Mouse (Mus musculus) kidney, postnatal 0 days (tissue): ENCODE measurements around the gene Xylb. TPM values are rescaled to one million over a fixed set of nuclear protein-coding genes. Genes with fewer than 3 reads are reported as not detected.

Experiments
- ATAC-seq: fragments of 200-750 bp; cut with Nextera tagmentation; replicated peaks from 2 replicates; pipeline ENCODE4 v1.8.0; 2017; ENCODE audit warnings: low read depth, moderate number of reproducible peaks, moderate TSS enrichment, moderate library complexity; ENCODE audit not compliant: low FRiP score
- DNase-seq: peaks from one replicate; pipeline ENCODE4 v3.0.0-alpha.2; 2016; ENCODE audit warnings: low spot score
- H3K27ac ChIP-seq: fragments of 300-500 bp; sonication (generic); 2 replicates; pipeline ENCODE4 v1.5.1; 2014; ENCODE audit warnings: mild to moderate bottlenecking
- H3K27me3 ChIP-seq: fragments of 300-500 bp; sonication (generic); 2 replicates; pipeline ENCODE4 v1.6.1; 2014; ENCODE audit warnings: low read length, mixed read lengths; ENCODE audit not compliant: insufficient read depth
- H3K36me3 ChIP-seq: fragments of 300-500 bp; sonication (generic); 2 replicates; pipeline ENCODE4 v1.6.1; 2014; ENCODE audit warnings: low read length, mixed read lengths; ENCODE audit not compliant: insufficient read depth
- H3K4me1 ChIP-seq: fragments of 300-500 bp; sonication (generic); replicated peaks from 2 replicates; pipeline ENCODE4 v1.6.1; 2014; ENCODE audit warnings: antibody characterized with exemption, low read length, mixed read lengths; ENCODE audit not compliant: insufficient read depth
- H3K4me2 ChIP-seq: fragments of 300-500 bp; sonication (generic); 2 replicates; pipeline ENCODE4 v1.6.1; 2014; ENCODE audit warnings: mild to moderate bottlenecking, low read length, moderate library complexity, mixed read lengths
- H3K4me3 ChIP-seq: fragments of 300-500 bp; sonication (generic); replicated peaks from 2 replicates; pipeline ENCODE4 v1.5.1; 2014; ENCODE audit warnings: low read depth, low read length
- H3K9ac ChIP-seq: fragments of 300-500 bp; sonication (generic); 2 replicates; pipeline ENCODE4 v1.6.1; 2014; ENCODE audit warnings: low read depth, low read length
- H3K9me3 ChIP-seq: fragments of 300-500 bp; sonication (generic); replicated peaks from 2 replicates; pipeline ENCODE4 v1.6.1; 2016; ENCODE audit warnings: low read length, inconsistent platforms, mixed read lengths
- CTCF ChIP-seq: IDR thresholded peaks from 2 replicates; pipeline ENCODE4 v1.5.1; 2016; ENCODE audit warnings: antibody characterized with exemption, low read depth, mild to moderate bottlenecking, moderate library complexity
- WGBS: fragments of 180-500 bp; shearing (Covaris S2); extraction: QIAGEN DNeasy Blood & Tissue Kit; methylation state at CpG from one replicate; pipeline ENCODE4 v1.1.7; 2014; 5-methylcytosine and 5-hydroxymethylcytosine counted together
- polyA plus RNA-seq: library from polyadenylated mRNA; unstranded; fragments of >200 nt; fragmentation: Nextera tagmentation; extraction: Ambion mirVana; gene quantifications from 2 replicates; pipeline ENCODE4 v1.2.1, GENCODE M21; 2015

Gene Xylb
- polyA plus RNA-seq, 1 experiment from 2014 or later: 43.8 TPM

DNA sequence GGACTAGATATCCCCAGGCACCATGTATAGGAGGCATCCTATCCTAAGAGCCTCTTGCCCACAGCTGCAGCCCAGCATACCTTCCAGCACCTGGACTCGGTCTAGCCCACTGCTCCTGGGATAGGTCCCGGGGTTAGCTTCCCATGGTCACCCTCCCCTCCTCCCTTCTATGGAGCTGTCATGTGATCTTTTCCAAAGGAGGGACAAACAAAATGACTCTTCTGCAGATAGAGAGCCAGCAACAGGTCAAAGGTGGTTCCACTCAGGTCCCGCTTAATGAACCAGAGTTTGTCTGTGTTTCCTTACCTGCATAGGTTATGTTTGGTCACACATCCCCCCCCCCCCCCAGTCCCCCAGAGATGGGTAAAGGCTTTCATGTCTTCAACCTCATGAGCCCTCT is 6.7 kb upstream of the Xylb start:
- DNase-seq (no peak), ATAC-seq (no peak)
- H3K27me3 ChIP-seq: no peaks in the 10 kb centered on the region
- no peak overlapping the region for H3K27ac ChIP-seq
- H3K9me3 ChIP-seq: no peaks in the 10 kb centered on the region
- H3K4me2 ChIP-seq: no peak overlapping the region
- TF ChIP-seq CTCF: no peak
- H3K9ac ChIP-seq: no peak overlapping the region
- H3K4me1 ChIP-seq: no peaks in the 10 kb centered on the region
- peaks cover 17% of the 10 kb centered on the region for H3K36me3 ChIP-seq
- H3K4me3 ChIP-seq: no peak overlapping the region
- 58% methylated on average over 3 of the region's 3 CpGs for WGBS

DNA sequence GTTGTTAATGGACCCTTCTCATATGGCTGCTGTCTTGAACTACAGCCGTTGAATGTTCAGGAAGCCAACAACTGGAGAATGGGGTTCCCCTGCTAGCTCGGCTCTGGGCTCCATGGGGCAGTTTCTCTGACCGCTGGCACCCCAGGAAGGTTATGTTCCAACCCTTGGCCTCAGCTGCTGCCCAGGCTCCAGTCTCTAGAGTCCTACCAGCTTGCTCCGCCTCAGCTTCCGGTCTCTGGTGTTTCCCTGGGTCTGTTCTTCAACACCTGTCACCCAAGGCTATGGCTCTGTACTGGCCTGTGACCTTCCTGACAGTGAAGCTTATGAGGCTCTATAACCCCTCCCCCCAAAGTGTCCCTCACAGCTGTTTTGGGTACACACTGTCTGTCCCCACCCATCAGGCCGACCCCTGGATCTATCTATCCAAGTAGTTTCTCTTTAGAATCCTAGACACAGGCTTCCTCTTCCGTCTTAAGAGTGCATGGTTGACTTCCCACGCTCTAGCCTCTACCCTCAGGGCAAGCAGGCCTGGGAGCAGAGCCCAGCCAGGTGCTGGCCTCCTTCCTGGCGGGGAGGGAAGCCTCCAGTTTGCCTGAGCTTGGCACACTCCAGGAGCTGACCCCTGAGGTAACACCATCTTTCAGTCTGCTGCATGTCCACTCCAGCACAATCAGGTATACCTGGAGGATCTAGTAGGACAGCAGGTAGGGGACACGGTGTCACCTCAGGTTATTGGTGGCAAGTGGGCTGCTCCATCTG is 6.1 kb upstream of the Xylb start:
- ATAC-seq (no peak; the same call in 1 of the 2 replicates), DNase-seq (no peak)
- Histone ChIP-seq H3K4me2 (no peak overlapping the region), H3K9ac (no peak overlapping the region), H3K27me3 (no peaks in the 10 kb centered on the region), H3K9me3 (no peaks in the 10 kb centered on the region), H3K36me3 (peaks cover 11% of the 10 kb centered on the region), H3K27ac (no peak overlapping the region), H3K4me1 (no peaks in the 10 kb centered on the region), H3K4me3 (no peak overlapping the region)
- no peak for TF ChIP-seq CTCF
- 75% methylated on average over 10 of the region's 10 CpGs for WGBS

DNA sequence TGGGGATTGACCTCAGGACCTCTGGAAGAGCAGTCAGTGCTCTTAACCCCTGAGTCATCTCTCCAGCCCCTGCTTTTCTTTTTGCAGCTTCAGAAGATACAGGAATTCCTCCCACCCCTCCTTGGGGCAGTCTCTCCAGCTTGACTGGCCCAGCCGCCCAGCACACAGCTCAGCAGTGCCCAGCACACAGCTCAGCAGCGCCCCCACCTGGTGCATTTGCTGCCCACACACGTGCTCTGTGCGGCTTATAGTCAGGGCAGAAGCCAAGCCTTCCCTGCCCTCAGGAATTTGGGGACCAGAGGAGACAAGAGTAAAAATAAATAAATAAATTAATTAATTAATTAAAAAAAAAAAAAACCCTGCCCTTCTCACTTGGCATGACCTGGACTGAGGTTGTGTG is 5.1 kb upstream of the Xylb start:
- H3K9ac ChIP-seq: no peak overlapping the region
- no peak overlapping the region for H3K4me3 ChIP-seq
- TF ChIP-seq CTCF: peak; percentile 86
- ATAC-seq (peak; percentile 91), DNase-seq (peak; percentile 83)
- H3K36me3 ChIP-seq: 0 out of 2 replicates have a peak, but pooled peaks cover 7% of the 10 kb centered on the region
- no peak overlapping the region for H3K4me2 ChIP-seq
- no peaks in the 10 kb centered on the region for H3K9me3 ChIP-seq
- H3K27ac ChIP-seq: no peak overlapping the region
- WGBS: 30% methylated on average over 4 of the region's 4 CpGs
- H3K27me3 ChIP-seq: no peaks in the 10 kb centered on the region
- no peaks in the 10 kb centered on the region for H3K4me1 ChIP-seq

DNA sequence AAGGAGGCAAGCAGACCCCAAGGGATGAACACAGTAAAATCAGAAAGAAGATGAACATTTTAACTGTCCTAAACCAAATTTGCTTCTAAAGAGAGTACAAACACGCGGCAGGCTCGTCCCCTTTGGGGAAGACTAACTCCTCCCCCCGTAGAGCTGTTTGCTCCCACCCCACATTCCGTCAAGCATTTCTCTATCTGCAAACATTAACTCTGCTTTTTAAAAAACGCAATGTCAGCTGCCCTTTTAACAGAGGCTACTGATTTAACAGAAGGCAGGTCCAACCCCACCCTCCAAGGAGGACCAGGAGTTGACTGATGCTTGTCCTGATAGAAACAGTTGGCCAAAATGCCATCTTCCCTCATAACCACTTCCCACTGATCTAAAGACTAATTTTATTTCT is 3.3 kb upstream of the Xylb start:
- H3K4me1 ChIP-seq: no peaks in the 10 kb centered on the region
- no peak overlapping the region for H3K27ac ChIP-seq
- DNase-seq: peak; percentile 24
- no peak for ATAC-seq
- H3K9me3 ChIP-seq: no peaks in the 10 kb centered on the region
- H3K36me3 ChIP-seq: no peaks in the 10 kb centered on the region
- no peak overlapping the region for H3K4me2 ChIP-seq
- no peak overlapping the region for H3K4me3 ChIP-seq
- no peaks in the 10 kb centered on the region for H3K27me3 ChIP-seq
- WGBS: 55% methylated on average over 6 of the region's 6 CpGs
- no peak for TF ChIP-seq CTCF
- H3K9ac ChIP-seq: no peak overlapping the region

DNA sequence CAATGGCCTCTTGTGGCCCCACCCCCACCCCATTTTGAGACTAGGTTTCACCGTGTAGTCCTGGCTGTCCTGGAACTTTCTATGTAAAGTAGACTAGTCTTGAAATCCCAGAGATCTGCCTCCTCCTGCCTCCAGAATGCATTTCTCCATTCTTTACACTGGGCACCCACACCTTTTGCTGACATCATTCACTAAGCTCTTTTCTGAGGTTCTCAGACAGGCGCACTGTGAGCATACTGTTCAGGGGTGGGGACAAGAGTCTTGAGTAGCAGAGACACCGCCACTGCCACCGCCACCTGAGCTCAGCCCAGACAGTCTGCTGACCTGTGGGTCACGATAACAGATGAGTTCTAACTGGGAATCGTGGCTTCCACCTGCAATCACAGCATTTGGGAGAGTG is 1.2 kb upstream of the Xylb start:
- TF ChIP-seq CTCF: no peak
- 58% methylated on average over 6 of the region's 6 CpGs for WGBS
- no peak for DNase-seq

DNA sequence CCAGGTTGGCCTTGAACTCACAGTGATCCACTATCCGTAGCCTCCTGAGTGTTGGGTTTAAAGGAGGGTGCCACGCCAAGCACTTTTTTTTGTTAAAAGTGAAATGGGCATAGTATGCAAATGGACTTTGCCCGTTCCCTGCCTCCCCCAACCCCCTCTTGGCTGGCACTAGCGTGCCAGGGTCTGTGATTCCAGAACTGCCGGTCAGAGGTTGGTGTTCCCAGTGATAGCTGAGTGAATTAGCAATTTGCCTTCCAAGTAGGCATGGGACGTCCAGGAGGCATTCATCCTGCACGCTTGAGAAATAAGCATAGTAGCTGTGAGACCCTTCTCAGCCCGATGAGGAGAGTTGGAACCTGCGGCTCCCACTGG is 863 bp downstream of the Xylb start:
- Histone ChIP-seq H3K27ac (peak overlapping the region; percentile 70), H3K9ac (peak overlapping the region; percentile 65), H3K27me3 (no peaks in the 10 kb centered on the region), H3K4me3 (peak overlapping the region; percentile 60), H3K4me1 (no peaks in the 10 kb centered on the region), H3K4me2 (peak overlapping the region; percentile 92), H3K9me3 (no peaks in the 10 kb centered on the region), H3K36me3 (no peaks in the 10 kb centered on the region)
- 35% methylated on average over 9 of the region's 9 CpGs for WGBS
- DNase-seq: no peak
- TF ChIP-seq CTCF: no peak
- peak; percentile 35 for ATAC-seq

More for the DNA sequence above, 1.2 kb upstream of the Xylb start:
- H3K9me3 ChIP-seq: no peaks in the 10 kb centered on the region
- H3K4me1 ChIP-seq: no peaks in the 10 kb centered on the region
- ATAC-seq: no peak
- no peak overlapping the region for H3K27ac ChIP-seq
- no peak overlapping the region for H3K4me3 ChIP-seq
- H3K4me2 ChIP-seq: no peak overlapping the region
- H3K27me3 ChIP-seq: no peaks in the 10 kb centered on the region
- no peak overlapping the region for H3K9ac ChIP-seq
- H3K36me3 ChIP-seq: no peaks in the 10 kb centered on the region

DNA sequence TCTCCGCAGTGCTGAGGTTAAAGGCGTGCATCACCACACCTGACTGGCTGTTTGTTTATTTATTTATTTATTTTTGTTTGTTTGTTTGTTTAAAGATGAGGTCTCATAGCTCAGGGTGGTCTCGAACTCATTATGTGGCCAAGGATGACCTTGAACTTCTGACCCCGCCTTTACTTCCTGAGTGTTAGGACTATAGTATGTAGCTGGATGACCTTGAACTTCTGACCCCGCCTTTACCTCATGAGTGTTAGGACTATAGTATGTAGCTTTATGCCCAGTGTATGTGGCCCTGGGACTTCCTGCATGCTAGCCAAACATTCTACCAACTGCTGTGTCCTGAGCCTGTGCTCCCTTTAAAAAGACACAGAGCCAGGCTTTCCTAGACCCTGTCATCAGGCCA is 4.2 kb downstream of the Xylb start:
- no peak overlapping the region for H3K4me3 ChIP-seq
- no peaks in the 10 kb centered on the region for H3K4me1 ChIP-seq
- H3K36me3 ChIP-seq: no peaks in the 10 kb centered on the region
- H3K9me3 ChIP-seq: no peaks in the 10 kb centered on the region
- no peaks in the 10 kb centered on the region for H3K27me3 ChIP-seq
- H3K4me2 ChIP-seq: no peak overlapping the region
- no peak overlapping the region for H3K27ac ChIP-seq
- no peak overlapping the region for H3K9ac ChIP-seq
- DNase-seq (no peak), ATAC-seq (no peak)
- no peak for TF ChIP-seq CTCF
- 96% methylated on average over 5 of the region's 5 CpGs for WGBS
